Mouse (Mus musculus) cerebellum, adult 8-10 months (tissue): ENCODE results near the gene Lhpp.
"Not testable (repeated sequence)": the region's sequence is repeated elsewhere in the genome, so short reads cannot be mapped to it uniquely, and the experiment has no call there.

Experiments
- DNase-seq: peaks from one replicate; pipeline ENCODE4 v3.0.0; 2022

The Lhpp gene

DNA sequence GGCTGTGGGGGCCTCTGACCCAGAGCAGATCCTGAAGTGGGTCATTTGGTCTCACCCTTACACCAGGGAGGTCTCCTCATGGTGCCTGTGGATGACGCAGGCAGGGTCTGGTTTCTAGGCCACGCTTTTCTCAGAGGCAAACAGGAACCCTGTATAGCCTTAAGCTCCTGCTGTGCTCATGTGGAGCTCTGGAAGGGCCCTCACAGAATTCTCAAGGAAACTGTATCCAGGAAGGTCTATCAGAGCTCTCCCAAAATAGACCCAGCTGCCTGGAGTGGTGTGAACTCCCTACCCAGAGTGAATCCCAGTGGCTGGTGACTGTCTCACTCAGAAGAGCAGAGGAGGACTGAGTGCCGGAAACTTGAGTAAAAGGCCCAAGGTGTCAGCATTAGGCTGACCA is 44.0 kb downstream of the Lhpp start:
- DNase-seq = no peak

DNA sequence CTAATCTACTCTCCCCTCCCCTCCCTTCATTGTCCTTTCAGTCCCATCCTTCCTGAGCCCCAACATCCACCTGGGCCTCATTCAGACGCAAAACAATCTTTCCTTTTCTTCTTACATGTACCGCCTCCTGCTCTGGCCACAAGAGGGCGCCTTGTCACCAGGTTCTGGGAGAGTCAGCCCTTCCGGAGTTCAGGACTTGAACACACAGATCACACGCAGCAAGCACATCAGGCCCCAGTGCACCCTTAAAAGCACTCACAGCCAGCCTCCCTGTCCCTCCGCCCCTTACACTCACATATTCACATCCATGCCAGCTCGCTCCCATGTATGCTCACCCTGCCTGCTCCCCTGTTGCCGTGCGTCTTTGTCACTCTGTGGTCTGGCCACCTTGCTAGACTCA is 45.6 kb downstream of the Lhpp start:
- peak; percentile 93 for DNase-seq

DNA sequence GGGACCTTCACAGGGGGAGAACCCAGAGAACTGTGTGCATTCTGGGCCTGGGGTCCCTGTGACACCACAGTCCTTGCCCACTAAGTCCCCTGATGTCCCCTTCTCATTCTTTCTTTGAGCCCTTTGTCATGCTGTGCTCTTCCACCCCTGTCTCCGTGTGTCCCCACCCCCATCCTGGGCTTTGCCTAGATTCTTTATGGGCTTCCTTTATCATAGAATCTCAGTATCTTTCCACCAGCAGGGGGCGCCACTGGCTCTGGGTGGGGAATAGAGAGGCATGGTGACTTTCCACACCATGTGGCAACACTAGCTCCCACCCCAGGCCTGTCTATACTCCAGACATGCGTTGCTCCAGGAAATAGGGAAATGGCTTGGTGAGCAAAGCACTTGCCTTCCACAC is 46.1 kb downstream of the Lhpp start:
- peak; percentile 93 for DNase-seq

DNA sequence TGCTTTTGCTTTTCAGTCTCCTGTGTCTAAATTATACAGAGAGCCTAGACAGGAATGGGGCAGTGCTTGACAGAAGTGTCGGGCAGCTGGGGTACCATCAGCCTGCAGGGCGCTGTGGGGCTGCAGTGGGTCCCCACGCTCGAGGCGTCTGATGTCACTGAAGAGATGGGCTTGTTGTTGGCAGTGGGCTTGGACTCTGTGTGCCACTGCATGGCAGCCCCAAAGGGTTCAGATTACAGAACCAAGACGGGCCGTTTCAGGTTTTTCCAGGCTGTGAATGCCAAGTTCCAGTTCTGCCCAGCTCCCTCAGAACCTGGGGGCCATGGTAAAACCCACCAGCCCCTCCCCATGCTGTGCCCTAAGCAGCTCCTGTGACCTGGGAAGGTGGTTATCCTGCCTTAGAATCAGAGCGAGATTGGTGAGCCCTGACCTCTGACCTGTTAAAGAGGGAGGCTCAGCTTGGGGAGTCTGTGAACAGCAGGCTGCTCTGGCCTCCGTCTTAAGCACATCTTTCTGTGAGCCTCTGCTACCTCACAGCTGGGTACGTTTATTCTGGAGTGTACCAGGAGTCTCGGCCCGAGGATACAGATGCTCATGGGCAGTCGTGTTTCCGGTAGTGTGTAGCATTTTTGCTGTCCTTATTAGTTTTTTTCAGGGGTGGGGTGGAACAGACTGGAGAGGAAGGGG is 47.1 kb downstream of the Lhpp start:
- DNase-seq = no peak

DNA sequence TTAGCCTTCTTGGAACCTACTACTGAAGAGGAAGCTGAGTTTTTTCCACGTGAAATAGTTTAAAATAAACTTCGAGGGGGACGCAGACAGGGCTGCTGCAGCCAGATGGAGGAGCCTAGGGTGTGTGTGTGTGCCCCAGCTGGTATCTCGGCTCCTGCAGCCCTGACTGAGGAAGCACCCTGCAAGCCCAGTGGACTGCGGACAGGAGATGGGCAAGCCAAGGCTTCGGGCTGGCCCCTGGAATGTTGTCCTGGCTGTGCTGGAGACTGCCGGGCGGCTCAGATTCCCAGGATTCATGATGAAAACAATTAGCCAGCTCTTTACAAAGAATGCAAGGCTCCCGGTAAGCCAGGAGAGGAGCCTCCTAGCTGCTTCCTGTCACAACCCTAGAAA is 47.6 kb downstream of the Lhpp start:
- no peak for DNase-seq

DNA sequence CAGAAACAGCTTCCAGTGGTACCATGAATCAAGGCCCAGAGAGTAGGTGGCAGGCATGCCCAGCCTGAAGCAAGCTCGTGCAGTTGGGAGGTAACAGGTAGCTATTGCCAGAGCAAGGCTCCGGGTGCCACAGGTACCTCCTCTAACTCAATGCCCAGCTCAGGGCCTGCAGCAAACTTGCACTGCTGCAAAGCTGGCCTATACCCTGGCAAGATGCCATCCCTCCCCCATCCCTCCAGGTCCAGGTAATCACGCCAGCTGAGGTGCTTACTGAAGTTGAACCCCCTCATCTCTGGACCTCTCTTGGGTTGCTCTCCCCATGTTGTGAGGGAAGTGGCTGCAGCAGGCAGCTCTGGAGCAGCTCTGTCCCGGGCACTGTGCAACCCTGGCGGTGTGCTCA is 48.2 kb downstream of the Lhpp start:
- no peak for DNase-seq

DNA sequence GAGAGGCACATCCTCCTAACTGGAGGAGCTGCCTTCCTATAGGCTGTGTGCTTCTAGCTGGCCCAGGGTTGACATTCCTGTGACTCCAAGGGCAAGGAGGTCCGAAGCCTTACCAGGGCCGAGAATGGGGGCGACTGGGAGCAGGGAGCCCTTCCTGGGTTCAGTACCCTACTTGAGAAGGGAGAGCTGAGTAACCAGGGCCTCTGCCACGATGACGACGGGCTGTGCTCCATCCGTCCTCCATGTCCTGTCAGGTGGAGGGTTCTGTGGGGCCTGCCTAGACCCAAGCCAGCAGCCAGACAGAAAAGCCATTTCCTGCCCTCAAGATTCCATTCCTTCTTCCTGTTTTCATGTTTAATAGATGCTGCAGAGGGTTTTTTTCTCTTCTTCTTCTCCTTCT is 49.2 kb downstream of the Lhpp start:
- no peak for DNase-seq

DNA sequence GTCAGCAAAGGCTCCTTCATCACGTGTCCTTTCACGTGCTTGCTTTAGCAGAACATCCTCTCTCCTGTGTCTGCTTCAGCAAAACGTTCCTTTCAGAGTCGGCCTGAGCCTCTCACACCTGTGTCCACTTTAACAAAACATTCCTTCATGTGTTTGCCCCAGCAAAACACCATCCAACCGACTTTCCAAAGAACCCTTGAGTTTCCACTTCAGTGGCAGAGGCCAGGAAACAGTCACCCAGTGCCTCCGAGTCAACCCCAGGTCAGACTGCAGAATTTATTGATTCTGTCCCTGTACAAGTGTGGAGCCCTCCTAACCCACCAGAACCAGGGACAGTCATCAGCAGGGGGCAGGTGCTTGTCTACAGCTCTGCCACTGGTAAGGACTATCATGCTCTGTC is 52.4 kb downstream of the Lhpp start:
- DNase-seq = not testable (repeated sequence)

DNA sequence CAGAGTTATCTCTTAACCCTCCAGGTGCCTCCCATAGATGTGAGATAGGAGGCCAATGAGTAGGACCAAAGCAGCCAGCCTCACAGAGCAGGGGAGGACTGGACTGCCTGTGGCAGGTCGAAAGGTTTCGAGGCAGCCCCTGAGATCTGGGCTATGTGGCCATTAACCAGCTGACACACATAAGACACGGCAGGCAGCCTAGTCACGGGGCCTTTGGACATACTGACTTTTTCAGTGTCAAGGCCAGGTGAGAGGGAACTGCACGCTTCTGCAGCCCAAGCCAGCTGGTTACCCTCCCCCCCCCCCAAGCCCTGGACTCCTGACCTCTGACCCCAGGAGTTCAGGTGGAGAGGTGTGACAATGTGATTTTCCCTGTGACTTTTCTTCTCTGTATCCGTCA is 54.4 kb downstream of the Lhpp start:
- DNase-seq = no peak

DNA sequence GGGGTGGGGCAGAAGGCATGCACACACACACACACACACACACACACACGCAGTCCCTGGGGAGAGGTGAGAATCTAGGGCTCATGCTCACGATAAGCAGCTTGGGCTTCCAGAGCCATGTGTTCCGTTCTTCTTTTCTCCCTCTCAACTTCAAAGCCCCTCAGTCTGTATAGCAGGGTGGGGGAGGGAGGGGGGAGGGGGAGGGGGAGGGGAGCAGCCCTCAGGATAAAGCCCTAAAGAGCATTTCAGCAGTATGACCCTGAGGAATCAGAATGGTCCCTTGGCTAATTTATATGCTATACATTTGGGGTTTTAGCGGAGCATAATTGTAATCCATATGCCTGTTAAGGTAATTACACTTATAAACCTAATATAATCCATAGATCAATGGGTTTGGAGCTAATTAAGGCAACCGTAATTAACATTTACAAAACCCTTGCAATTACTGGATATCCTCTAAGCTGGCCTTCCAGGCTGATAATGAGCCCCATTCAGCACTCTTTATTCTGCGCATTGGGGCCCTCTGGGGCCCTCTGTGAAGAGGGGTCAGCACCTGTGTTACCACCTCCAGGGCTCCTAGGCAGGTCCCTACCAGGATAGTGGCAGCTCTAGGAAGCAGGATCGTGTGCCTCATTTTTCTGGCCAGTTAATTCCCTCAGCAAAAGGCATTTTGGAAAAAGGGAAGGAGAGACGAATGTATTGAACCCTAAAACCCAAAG is 55.4 kb downstream of the Lhpp start:
- no peak for DNase-seq

DNA sequence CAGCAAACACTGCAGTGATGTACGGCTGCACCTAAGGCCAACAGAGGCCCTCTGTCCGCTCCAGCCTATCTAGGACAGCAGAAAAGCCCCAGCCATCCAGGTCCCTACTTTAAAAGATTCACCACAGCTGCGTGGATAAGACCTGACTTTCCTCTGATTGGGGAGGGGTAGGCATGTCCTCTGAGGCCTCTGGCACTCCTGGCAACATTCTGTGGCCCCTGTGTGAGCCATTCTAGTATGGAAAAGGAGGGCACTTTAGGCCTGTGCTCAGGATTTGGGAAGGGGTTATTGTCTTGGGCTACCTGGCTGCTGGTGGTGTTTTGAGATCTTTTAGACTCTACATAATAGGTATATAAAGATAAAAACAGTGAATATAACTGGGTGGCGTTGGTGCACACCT is 56.1 kb downstream of the Lhpp start:
- DNase-seq = no peak

DNA sequence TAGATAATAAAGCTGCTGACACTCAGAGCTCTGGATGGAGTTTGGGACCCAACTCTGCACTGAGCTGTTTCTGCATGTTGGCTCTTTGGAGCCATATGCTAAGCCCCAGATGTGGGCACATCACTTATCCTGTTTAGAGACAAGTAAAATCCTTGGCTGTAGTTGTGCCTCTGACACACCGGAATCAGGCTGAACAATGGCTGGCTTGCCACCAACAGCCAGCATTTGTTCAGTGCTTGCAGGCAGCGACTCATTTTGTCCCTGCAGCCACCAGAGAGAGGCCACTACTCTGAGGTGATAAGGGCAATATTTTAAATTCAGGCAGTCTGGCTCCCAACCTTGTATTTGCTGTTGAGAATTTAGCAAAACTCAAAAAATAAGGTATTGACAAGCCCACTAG is 58.2 kb downstream of the Lhpp start:
- DNase-seq = no peak

DNA sequence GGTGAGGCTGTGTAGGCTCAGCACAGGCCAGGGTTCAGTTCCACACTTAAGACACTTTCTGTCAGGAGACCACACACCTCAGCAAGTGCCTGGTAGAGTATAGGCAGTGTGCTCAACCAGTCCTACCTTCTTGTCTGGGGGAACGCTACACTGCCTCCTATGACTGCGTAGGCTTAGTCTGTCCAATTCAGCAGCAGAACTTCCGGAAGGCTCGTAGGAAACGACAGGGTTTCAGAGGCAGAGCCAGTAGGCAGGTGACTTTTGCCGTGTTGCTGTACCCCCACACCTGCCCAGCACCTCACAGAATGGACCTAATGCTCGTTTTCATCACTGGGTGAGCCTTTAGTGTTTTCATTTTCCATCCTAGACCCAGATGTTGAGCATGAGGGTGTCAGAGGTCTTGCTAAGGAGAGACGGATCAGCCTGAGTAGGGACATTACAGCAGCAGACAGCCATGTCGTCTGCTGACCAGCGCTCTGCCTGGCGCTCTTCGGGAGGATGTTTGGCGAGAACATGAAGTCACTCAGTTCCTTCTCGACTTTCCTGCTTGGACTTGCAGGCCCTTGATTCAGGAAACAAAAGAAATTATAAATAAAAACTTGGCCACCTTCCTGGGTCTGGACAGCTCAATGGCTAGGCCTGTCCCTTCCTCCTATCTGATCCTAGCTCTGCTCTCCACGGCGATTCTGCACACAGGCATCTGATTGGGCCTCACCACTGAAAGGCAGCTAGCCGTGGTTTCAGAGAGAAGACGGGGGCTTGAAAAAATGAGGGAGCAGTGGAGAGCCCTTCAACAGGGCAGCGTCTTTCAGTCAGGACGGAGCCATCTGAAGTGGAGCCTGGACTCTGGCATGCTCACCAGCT is 59.8 kb downstream of the Lhpp start:
- DNase-seq = no peak

DNA sequence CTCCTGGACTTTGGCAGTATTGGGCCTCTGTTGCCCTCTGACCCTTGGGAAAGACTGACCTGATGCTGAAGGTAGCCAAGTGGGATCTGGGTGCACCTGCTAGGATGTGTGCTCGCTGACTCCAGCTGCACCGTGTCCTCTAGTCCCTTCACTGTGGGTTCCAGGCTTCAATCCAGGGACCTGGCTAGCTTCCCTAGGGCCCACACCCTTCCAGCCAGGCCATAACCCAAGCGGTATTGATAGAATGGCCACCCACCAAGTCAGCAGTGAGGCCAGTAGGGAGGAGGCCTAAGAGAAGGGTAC is 60.4 kb downstream of the Lhpp start:
- DNase-seq = no peak

DNA sequence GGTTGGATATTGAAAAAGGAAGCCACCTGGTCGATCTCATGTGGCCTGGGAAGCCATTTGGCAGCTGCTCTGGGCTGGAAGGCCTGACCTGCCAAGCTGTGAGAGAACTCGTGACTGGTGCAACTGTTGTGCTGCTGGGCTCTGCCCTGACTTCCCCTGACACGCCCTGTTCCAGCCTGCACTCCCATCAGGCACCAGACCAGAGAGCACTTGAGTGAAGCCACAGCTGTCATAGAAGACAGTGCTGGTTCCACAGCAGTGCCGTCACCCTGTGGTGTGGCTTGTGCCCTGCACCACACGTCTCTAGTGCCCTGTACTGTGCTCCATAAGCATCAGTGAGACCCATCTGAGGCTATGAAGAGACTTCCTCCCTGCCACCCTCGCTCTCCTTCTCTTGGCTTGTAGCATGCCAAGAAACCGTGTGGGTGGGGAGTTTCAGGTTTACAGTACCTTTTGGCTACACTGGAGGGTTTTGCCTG is 62.1 kb downstream of the Lhpp start:
- peak; percentile 45 for DNase-seq

DNA sequence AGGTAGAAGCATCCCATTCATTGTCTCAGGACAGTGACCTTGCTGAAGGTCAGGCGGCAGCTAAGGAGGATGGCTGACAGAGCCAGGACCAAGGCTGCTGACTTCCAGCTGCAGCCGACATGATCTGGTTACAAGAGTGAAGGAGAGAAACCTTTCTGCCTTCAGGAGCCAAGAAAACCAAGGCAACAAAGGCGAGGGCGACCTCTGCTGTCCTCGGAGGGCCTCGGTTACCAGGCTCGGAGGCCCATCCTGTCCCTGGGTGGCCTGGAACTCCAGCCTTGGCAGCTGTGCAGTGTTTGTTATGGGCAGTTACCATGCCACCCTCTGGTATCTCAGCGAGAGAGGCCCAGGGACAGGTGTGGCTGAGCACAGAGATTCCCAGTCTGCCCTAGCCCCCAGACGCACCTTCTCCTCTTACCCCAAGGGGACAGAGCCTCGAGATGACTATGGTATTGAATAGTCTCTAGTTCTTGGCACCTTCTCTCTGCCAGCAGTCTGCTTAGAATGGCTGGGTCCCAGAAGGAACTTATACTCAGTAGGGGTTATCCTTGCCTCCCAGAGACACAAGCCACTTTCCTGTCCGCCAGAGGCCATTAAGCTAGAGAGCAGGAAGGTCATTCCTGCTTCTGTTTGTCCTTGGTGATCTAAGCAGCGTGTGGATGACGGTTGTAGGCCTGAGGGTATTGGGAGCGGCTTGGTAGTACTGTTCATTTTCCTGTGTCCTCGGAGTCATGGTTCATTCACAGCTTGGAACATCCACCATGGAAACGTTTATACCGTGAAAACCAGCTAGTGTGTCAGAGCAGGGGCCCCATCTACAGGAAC is 63.7 kb downstream of the Lhpp start:
- no peak for DNase-seq

DNA sequence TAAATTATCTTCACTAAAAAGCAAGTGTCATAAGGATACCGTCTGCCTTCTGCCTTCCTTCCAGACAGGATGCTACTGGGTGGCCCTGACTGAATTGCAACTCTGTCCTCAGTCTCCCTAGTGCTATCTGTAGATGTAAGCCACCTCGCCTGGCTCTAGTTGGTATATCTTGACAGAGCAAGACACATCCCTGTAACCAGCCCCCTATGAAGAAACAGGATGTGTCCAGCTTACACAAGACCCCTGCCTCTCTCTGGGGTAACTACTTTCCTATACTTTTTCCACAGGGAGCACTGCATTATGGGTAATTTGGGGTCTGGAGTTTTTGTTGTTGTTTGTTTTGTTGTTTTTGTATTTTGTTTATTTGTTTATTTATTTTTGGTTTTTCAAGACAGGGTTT is 65.5 kb downstream of the Lhpp start:
- DNase-seq = no peak

DNA sequence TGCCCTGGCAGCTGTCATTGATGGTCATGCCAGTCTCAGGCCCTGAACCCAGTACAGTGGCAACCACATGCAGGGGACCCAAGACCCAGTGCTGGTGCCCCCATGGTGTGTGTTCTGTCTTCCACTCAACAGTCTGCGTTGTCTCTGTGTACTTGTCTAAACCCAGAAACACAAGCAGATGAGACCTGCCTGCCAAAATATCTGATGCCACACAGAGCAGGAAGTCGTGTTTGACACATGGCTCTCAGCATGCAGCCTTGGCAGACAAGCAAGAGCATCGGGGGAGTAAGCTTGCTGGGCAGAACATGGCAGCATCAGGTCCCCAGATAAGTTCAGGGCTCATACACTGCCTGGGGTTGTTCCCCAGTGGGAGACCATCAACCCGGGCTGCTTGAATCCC is 68.7 kb downstream of the Lhpp start:
- DNase-seq = peak; percentile 89

DNA sequence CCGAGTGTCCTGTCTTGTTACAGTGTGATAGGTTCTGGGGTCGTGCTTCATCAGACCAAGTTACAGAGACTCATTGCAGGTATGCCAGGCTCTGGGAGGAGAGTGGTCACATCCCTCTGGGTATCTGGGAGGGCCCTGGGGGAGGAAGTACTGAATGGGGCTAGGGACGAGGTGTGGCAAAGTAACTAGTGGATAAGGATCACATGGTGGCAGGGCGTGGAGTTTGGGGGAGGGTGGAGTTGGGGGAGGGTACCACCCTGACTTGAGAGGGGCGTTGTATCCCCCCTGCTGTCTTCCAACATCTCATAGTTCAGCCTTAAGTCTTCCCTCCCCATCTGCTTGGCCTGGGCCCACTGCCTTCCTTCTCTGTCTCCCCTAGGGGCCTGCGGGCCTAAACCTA is 69.1 kb downstream of the Lhpp start:
- no peak for DNase-seq

DNA sequence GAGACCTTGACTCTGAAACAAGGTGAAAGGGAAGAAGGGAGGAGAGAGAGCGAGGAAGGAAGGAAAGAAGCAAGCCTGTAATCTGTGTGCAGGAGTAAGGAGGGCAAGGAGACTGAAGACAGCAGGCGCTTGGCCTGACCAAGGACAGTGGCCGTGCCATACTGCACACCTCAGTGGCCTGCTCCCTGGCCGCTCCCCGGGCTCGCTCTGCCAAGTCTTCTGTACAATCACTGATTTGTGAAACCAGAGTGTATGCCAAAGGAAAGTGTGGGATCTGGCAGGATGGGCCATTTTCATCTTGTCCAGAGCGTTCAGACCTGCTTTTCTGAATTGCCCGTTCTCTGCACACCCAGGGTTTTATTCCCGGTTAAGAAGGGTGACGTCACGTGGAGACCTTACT is 70.9 kb downstream of the Lhpp start:
- peak; percentile 85 for DNase-seq

DNA sequence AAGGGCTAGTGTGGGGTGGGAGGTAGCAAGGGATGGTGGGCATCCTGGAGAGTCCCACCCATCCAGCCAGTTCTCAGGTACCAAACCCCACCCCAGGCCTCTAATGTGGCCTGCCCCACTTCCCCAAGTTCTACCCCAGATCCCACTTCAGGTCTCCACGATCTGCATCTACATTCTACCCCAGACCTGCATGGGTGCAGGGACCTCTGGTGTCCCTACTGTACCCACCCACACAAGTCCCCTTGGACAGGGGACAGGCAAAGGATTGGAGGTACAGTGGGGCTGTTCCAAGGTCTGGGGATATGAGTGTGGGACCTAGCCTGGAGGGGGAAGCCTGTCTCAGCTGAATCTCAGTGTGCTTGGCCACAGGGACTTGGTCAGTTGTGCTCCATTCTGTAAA is 71.4 kb downstream of the Lhpp start:
- no peak for DNase-seq

DNA sequence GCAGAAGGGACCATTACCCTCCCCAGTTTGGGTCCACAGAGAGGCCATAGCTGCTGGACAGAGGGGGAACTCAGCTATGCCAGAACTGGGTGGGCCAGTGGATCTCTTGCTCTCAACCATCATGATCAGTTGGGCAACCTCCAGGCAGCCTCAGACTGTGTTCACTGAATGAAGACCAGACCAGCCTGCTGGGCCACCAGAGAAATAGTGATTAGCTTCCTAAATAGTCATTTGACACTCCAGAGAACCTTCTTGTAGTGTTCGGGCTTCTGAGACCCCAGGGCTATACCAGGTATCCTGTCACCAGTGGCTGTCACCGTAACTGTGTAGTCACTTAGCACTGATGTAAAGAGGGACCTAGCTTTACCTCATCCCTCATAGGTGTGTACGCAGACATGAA is 71.9 kb downstream of the Lhpp start:
- no peak for DNase-seq

DNA sequence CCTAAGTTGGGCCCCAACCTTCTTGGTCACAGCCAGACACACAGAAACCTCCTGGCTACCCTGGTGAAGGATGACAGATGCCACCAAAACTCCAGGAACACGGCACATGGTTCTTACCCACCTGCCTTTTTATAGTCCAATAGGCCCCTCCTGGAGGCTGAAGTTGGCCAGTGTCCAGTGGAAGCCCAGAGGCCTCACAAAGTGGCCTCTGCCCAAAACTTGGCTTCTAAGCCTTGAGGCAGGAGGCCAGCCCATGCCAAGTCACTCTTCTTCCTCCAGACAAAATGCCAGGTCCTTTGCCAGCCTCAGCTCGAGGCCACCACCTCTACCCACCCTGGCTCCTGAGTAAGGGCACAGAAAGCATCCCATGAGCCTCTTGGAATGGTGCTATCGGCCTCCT is 72.5 kb downstream of the Lhpp start:
- DNase-seq = peak; percentile 49
